Mouse (Mus musculus) stomach, embryonic 16.5 days (tissue): ENCODE data around the gene Trim61. TPM values are rescaled to one million over a fixed set of nuclear protein-coding genes. Genes with fewer than 3 reads are reported as not detected.
"Not testable (repeated sequence)": the region's sequence is repeated elsewhere in the genome, so short reads cannot be mapped to it uniquely, and the experiment has no call there.

ENCODE experiments used
- ATAC-seq: fragments of 200-750 bp; cut with Nextera tagmentation; 2 replicates; pipeline ENCODE4 v1.8.0; 2017; ENCODE audit warnings: moderate number of reproducible peaks, moderate TSS enrichment; ENCODE audit not compliant: insufficient read depth, low FRiP score
- H3K27ac ChIP-seq: fragments of 300-500 bp; sonication (generic); 2 replicates; pipeline ENCODE4 v1.5.1; 2014; ENCODE audit warnings: low read length
- H3K27me3 ChIP-seq: fragments of 300-500 bp; sonication (generic); 2 replicates; pipeline ENCODE4 v1.6.1; 2014; ENCODE audit warnings: low read length, control low read depth, mixed read lengths; ENCODE audit not compliant: control insufficient read depth, insufficient read depth
- H3K36me3 ChIP-seq: fragments of 300-500 bp; sonication (generic); 2 replicates; pipeline ENCODE4 v1.6.1; 2014; ENCODE audit warnings: low read length; ENCODE audit not compliant: control insufficient read depth, insufficient read depth
- H3K4me1 ChIP-seq: fragments of 300-500 bp; sonication (generic); 2 replicates; pipeline ENCODE4 v1.6.1; 2014; ENCODE audit warnings: low read length, control low read depth, mixed read lengths; ENCODE audit not compliant: control insufficient read depth, insufficient read depth
- H3K4me2 ChIP-seq: fragments of 300-500 bp; sonication (generic); 2 replicates; pipeline ENCODE4 v1.6.1; 2014; ENCODE audit warnings: low read depth, low read length, mixed read lengths
- H3K4me3 ChIP-seq: fragments of 300-500 bp; sonication (generic); replicated peaks from 2 replicates; pipeline ENCODE4 v1.5.1; 2014; ENCODE audit warnings: mild to moderate bottlenecking, low read length
- H3K9ac ChIP-seq: fragments of 300-500 bp; sonication (generic); 2 replicates; pipeline ENCODE4 v1.6.1; 2014; ENCODE audit warnings: low read length
- H3K9me3 ChIP-seq: fragments of 300-500 bp; sonication (generic); replicated peaks from 2 replicates; pipeline ENCODE4 v1.6.1; 2016; ENCODE audit warnings: low read length, control low read depth; ENCODE audit not compliant: control insufficient read depth
- WGBS: fragments of 180-500 bp; shearing (Covaris S2); extraction: QIAGEN DNeasy Blood & Tissue Kit; methylation state at CpG from one replicate; pipeline ENCODE4 v1.1.7; 2014; 5-methylcytosine and 5-hydroxymethylcytosine counted together
- polyA plus RNA-seq: library from polyadenylated mRNA; unstranded; fragments of >200 nt; fragmentation: Nextera tagmentation; extraction: Ambion mirVana; gene quantifications from 2 replicates; pipeline ENCODE4 v1.2.1, GENCODE M21; 2015

Gene Trim61
- polyA plus RNA-seq, 1 experiment from 2014 or later: 0.06 TPM

- Histone ChIP-seq H3K9me3 (no peaks in the 10 kb centered on the region), H3K4me3 (no peak overlapping the region), H3K27me3 (no peaks in the 10 kb centered on the region), H3K4me2 (no peak overlapping the region), H3K9ac (no peak overlapping the region), H3K27ac (no peak overlapping the region), H3K4me1 (peaks cover 3% of the 10 kb centered on the region), H3K36me3 (no peaks in the 10 kb centered on the region)
- WGBS: 81% methylated on average over 12 of the region's 12 CpGs
- no peak for ATAC-seq
Observed at GRCm38 (mm10) chr8:65028959-65029686, 10.8 kb upstream of the Trim61 start.

GRCm38 (mm10) chr8:65022485-65022884 is 4.2 kb upstream of the Trim61 start:
- no peak overlapping the region for H3K9ac ChIP-seq
- no peak overlapping the region for H3K27ac ChIP-seq
- H3K4me1 ChIP-seq: no peaks in the 10 kb centered on the region
- no peak overlapping the region for H3K4me3 ChIP-seq
- ATAC-seq: no peak
- no peaks in the 10 kb centered on the region for H3K36me3 ChIP-seq
- WGBS: 50% methylated on average over 8 of the region's 8 CpGs
- no peak overlapping the region for H3K4me2 ChIP-seq
- no peaks in the 10 kb centered on the region for H3K9me3 ChIP-seq
- H3K27me3 ChIP-seq: no peaks in the 10 kb centered on the region

DNA sequence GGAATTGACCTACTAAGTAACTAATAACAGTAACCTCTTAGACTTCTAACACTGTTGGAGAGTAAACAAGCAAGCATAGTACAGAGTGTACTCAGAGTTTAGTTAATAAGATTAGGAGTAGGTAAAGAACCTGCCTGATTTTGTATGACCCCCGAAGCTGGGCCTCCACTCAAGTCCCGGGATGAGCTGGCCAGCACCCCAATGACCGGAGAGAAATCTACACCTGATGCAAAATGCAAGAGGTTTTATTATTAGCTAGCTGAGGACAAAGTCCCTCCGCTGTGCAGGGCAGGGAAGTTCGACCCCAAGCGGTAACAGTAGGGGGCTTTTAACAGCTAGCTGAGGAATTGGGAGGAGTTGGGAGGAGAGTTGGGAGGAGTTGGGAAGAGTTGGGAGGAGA is 10.7 kb downstream of the Trim61 start:
- H3K27ac ChIP-seq, H3K9me3 ChIP-seq, H3K36me3 ChIP-seq, H3K4me1 ChIP-seq, ATAC-seq, H3K4me2 ChIP-seq, H3K9ac ChIP-seq, H3K4me3 ChIP-seq, H3K27me3 ChIP-seq: not testable (repeated sequence)
- WGBS: 76% methylated on average over 6 of the region's 6 CpGs

- no peak for ATAC-seq
- Histone ChIP-seq H3K4me2 (no peak overlapping the region), H3K9me3 (no peaks in the 10 kb centered on the region), H3K9ac (no peak overlapping the region), H3K27me3 (no peaks in the 10 kb centered on the region), H3K4me1 (no peaks in the 10 kb centered on the region), H3K27ac (no peak overlapping the region), H3K4me3 (no peak overlapping the region), H3K36me3 (no peaks in the 10 kb centered on the region)
- 83% methylated on average over 4 of the region's 4 CpGs for WGBS
Observed at GRCm38 (mm10) chr8:64998806-64999365, 19.4 kb downstream of the Trim61 start.

- no peaks in the 10 kb centered on the region for H3K4me1 ChIP-seq
Observed at GRCm38 (mm10) chr8:64987731-64988130, 30.6 kb downstream of the Trim61 start, which contains the start of gene Trim75. Trim75 (minus strand) TSS chr8:64987831.

GRCm38 (mm10) chr8:64983150-64983897 is 35.0 kb downstream of the Trim61 start:
- Histone ChIP-seq H3K4me2 (no peak overlapping the region), H3K36me3 (no peaks in the 10 kb centered on the region), H3K4me3 (no peak overlapping the region), H3K4me1 (no peaks in the 10 kb centered on the region), H3K27ac (no peak overlapping the region), H3K9ac (no peak overlapping the region), H3K9me3 (no peaks in the 10 kb centered on the region), H3K27me3 (no peaks in the 10 kb centered on the region)
- ATAC-seq: no peak
- WGBS: 71% methylated on average over 20 of the region's 20 CpGs

More at GRCm38 (mm10) chr8:64987731-64988130, 30.6 kb downstream of the Trim61 start, which contains the start of gene Trim75:
- Histone ChIP-seq H3K27me3 (no peaks in the 10 kb centered on the region), H3K9me3 (no peaks in the 10 kb centered on the region), H3K9ac (no peak within 1 kb of the TSS), H3K4me3 (no peak within 1 kb of the TSS), H3K4me2 (no peak within 1 kb of the TSS), H3K36me3 (no peaks in the 10 kb centered on the region), H3K27ac (no peak within 1 kb of the TSS)
- 74% methylated on average over 4 of the region's 4 CpGs for WGBS
- ATAC-seq: no peak

Other genes starting within 250 kb of the Trim61 start
- gene Klhl2, start 168.5 kb downstream of the Trim61 start, polyA plus RNA-seq: 4.1 and 5.6 TPM in 2 replicates
- gene Tmem192, start 71.3 kb downstream of the Trim61 start, polyA plus RNA-seq: 28.4 TPM in 2 replicates
- gene Trim75, start 30.7 kb downstream of the Trim61 start, polyA plus RNA-seq: not detected in 2 replicates
- gene Trim60, start 61 bp upstream of the Trim61 start, polyA plus RNA-seq: not detected in 2 replicates
- gene Apela, start 18.8 kb upstream of the Trim61 start, polyA plus RNA-seq: 1.9 and 3.1 TPM in 2 replicates
- gene Gm10663, start 56.5 kb upstream of the Trim61 start, polyA plus RNA-seq: not detected in 2 replicates
- gene BC030870, start 111.0 kb upstream of the Trim61 start, polyA plus RNA-seq: 12.4 and 12.7 TPM in 2 replicates